ENCODE assay signal across 9 mouse cellular contexts in the genomic region with DNA sequence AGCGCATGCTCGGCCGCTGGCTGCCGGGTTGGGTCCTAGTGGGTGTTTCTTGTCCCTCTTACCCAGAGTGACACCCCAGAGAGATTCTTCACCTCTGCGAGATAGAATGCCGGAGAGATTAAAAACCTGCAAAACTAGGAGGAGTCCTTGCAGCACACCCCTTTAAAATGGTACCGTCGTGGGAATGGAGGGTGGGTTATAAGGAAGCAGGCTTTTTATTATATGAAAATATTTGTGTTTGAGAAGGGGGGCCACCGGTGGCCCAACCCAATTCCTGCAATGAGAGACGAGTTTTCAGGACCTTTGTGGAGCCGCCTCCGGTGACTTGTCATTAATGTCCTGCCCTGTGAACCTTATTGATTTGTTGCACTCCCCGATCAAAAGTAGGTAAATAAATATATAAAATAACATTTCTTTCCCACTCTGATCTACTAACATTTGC. TPM values are rescaled to one million over a fixed set of nuclear protein-coding genes. Genes with fewer than 3 reads are reported as not detected.
A peak's percentile ranks its signal among the peaks of the same experiment; 100 is the strongest.
DNase-seq lines count a peak whose midpoint lies in the region; ATAC-seq and TF ChIP-seq lines count a peak whose summit lies in the region.
"Had no signal": no experiment of that assay in that cellular context is flagged by ENCODE, and none has a peak within 500 bp of the region (broad histone marks: within the 10 kb centered on the region; RNA-seq: fewer than 3 reads in every experiment).

Gene Tspan12 (minus strand): TSS at position 172 of the 442 bp plus-strand sequence.

- DNase-seq in liver, adult 2 months (ENCODE audit: extremely low read depth, low read depth, low spot score): peak; percentile 94
- DNase-seq in liver (no peak), adipocyte (ENCODE audit: low spot score) (no peak)
- DNase-seq in left cerebral cortex, adult 2 months (ENCODE audit: extremely low spot score in 1 of 2, low spot score in 2 of 2): no peak
- DNase-seq in ovary, postnatal 36 days (ENCODE audit: low spot score): no peak

- intact Hi-C loops in left cerebral cortex, adult 2 months (cut with DNase I): no loop called here

- TF ChIP-seq POLR2A in liver, adult 2 months (IDR thresholded peaks at IDR 0.05; ENCODE audit: extremely low read depth, insufficient read depth, low read length): no peak
- TF ChIP-seq POLR2A in cortical plate, adult 2 months (IDR thresholded peaks at IDR 0.05; ENCODE audit: extremely low read depth, insufficient read depth, low read length): no peak
- TF ChIP-seq POLR2A in myocyte (IDR thresholded peaks at IDR 0.05; ENCODE audit: insufficient read length, low read depth): no peak

- 1% methylated on average over 13 of the region's 13 CpGs for WGBS in liver, adult 2 months
- under 1% methylated on average over 13 of the region's 13 CpGs for WGBS in heart, embryonic 12.5 days

- TF ChIP-seq CTCF in liver, adult 2 months (IDR thresholded peaks at IDR 0.05; ENCODE audit: low read depth, low read length): no peak
- TF ChIP-seq CTCF in cortical plate, adult 2 months (IDR thresholded peaks at IDR 0.05; ENCODE audit: extremely low read depth, insufficient read depth, low read length): no peak
- no peak for TF ChIP-seq CTCF in left cerebral cortex, adult 2 months (IDR thresholded peaks at IDR 0.05)

- H3K9ac ChIP-seq in liver, adult 2 months (ENCODE audit: low read depth, low read length): peak within 1 kb of the TSS; percentile 93
- peak within 1 kb of the TSS; percentile 86 for H3K9ac ChIP-seq in heart, embryonic 12.5 days

- H3K27me3 ChIP-seq in liver, adult 2 months (ENCODE audit: control insufficient read depth, insufficient read depth, low read length): no peaks in the 10 kb centered on the region
- no peaks in the 10 kb centered on the region for H3K27me3 ChIP-seq in heart, embryonic 12.5 days (replicated peaks)
- H3K27me3 ChIP-seq in myocyte (ENCODE audit: control insufficient read depth, insufficient read depth, insufficient read length): no peaks in the 10 kb centered on the region

- peak within 1 kb of the TSS; percentile 75 for H3K4me2 ChIP-seq in heart, embryonic 12.5 days
- H3K4me2 ChIP-seq in myocyte (ENCODE audit: low read depth): peak within 1 kb of the TSS; percentile 93

- H3K36me3 ChIP-seq in liver, adult 2 months (ENCODE audit: control insufficient read depth, insufficient read depth, low read length): peaks cover 8% of the 10 kb centered on the region; the same call in 1 of the 2 replicates
- H3K36me3 ChIP-seq in heart, embryonic 12.5 days: peaks cover 14% of the 10 kb centered on the region
- H3K36me3 ChIP-seq in myocyte (ENCODE audit: control insufficient read depth, insufficient read depth): no peaks in the 10 kb centered on the region

- peaks cover 6% of the 10 kb centered on the region; the same call in 1 of the 2 replicates for H3K79me2 ChIP-seq in liver, adult 2 months (ENCODE audit: control insufficient read depth, insufficient read depth, low read length)
- H3K79me2 ChIP-seq in myocyte (ENCODE audit: control insufficient read depth, insufficient read depth): peaks cover 4% of the 10 kb centered on the region

- H3K27ac ChIP-seq in liver, adult 2 months (replicated peaks; ENCODE audit: insufficient read depth, low read depth, low read length): peak within 1 kb of the TSS; percentile 87
- peak within 1 kb of the TSS; percentile 56; the same call in 1 of the 2 replicates for H3K27ac ChIP-seq in cortical plate, adult 2 months (ENCODE audit: insufficient read depth, low read length)
- peak within 1 kb of the TSS; percentile 98 for H3K27ac ChIP-seq in heart, embryonic 12.5 days (ENCODE audit: poor library complexity, severe bottlenecking)
- H3K27ac ChIP-seq in left cerebral cortex, adult 2 months: peak within 1 kb of the TSS; percentile 54

- peak within 1 kb of the TSS; percentile 17 for H3ac ChIP-seq in myocyte (ENCODE audit: control insufficient read depth, insufficient read length)

- H3K9me3 ChIP-seq in heart, embryonic 12.5 days (replicated peaks): no peaks in the 10 kb centered on the region

- H3K4me1 ChIP-seq in liver, adult 2 months (ENCODE audit: control insufficient read depth, insufficient read depth, low read length): peaks cover 7% of the 10 kb centered on the region
- no peaks in the 10 kb centered on the region for H3K4me1 ChIP-seq in cortical plate, adult 2 months (ENCODE audit: control insufficient read depth, insufficient read depth, low read length)
- H3K4me1 ChIP-seq in heart, embryonic 12.5 days (replicated peaks): peaks cover 5% of the 10 kb centered on the region

- ATAC-seq in heart, embryonic 12.5 days (ENCODE audit: insufficient number of reproducible peaks, low FRiP score): peak; percentile 23; the same call in 1 of the 2 replicates

- H3K4me3 ChIP-seq in liver, adult 2 months (ENCODE audit: insufficient read depth, low read depth, low read length): peak within 1 kb of the TSS; percentile 84
- peak within 1 kb of the TSS; percentile 72 for H3K4me3 ChIP-seq in cortical plate, adult 2 months (ENCODE audit: insufficient read depth, low read length)
- H3K4me3 ChIP-seq in heart, embryonic 12.5 days: peak within 1 kb of the TSS; percentile 84
- peak within 1 kb of the TSS; percentile 82 for H3K4me3 ChIP-seq in left cerebral cortex, adult 2 months
- H3K4me3 ChIP-seq in myocyte: peak within 1 kb of the TSS; percentile 78

TF ChIP-seq in myocyte, 11 proteins besides CTCF, POLR2A, EP300 and RAD21:
- no peak for TF ChIP-seq TCF3 (IDR thresholded peaks at IDR 0.05; ENCODE audit: insufficient read length, low read depth)
- no peak for TF ChIP-seq CEBPB (IDR thresholded peaks at IDR 0.05; ENCODE audit: insufficient read depth, poor library complexity, severe bottlenecking)
- TF ChIP-seq SRF (IDR thresholded peaks at IDR 0.05; ENCODE audit: control insufficient read depth, insufficient read length, low read depth): no peak
- no peak for TF ChIP-seq MAX (IDR thresholded peaks at IDR 0.05; ENCODE audit: low read depth)
- TF ChIP-seq E2F4 (IDR thresholded peaks at IDR 0.05; ENCODE audit: insufficient read depth): no peak
- no peak for TF ChIP-seq REST (IDR thresholded peaks at IDR 0.05; ENCODE audit: insufficient read depth, insufficient read length)
- TF ChIP-seq MYOG (IDR thresholded peaks at IDR 0.05; ENCODE audit: control insufficient read depth in 1 of 3, insufficient read depth in 1 of 3, insufficient read length in 2 of 3, low read depth in 2 of 3): no peak

RNA-seq across cellular contexts. Expression of gene Tspan12, which starts in this region (rescaled TPM):
- total RNA-seq in liver, adult 2 months (2014; rRNA removed): 145 and 165 TPM in 2 replicates
- polyA plus RNA-seq in liver, adult 2 months (2012; rRNA removed): 37.1 and 44.2 TPM in 2 replicates
- 18.2 and 19.0 TPM in 2 replicates for polyA plus RNA-seq in cortical plate, adult 2 months (2012; rRNA removed)
- polyA plus RNA-seq in heart, embryonic 12.5 days (2016; fragmentation: Nextera tagmentation; extraction: Ambion mirVana): 68.6 and 71.1 TPM in 2 replicates
- total RNA-seq in left cerebral cortex, adult 2 months (2021): 10 to 100 TPM; 20.4 to 24.6 TPM
- polyA plus RNA-seq in myocyte (2012; fragmentation: generic; extraction: Trizol): 11.8 TPM
- total RNA-seq: neutrophil, adult 5-6 weeks had no signal
